Mouse (Mus musculus) embryonic facial prominence, embryonic 11.5 days (tissue): Measurements from ENCODE around the gene Bcorl1. TPM values are rescaled to one million over a fixed set of nuclear protein-coding genes. Genes with fewer than 3 reads are reported as not detected.

Experiments
- ATAC-seq: fragments of 200-750 bp; cut with Nextera tagmentation; replicated peaks from 2 replicates; pipeline ENCODE4 v1.8.0; 2017; ENCODE audit warnings: low read depth; ENCODE audit not compliant: insufficient number of reproducible peaks, low FRiP score, low TSS enrichment
- DNase-seq: peaks from one replicate; pipeline ENCODE4 v3.0.0-alpha.2; 2015; ENCODE audit warnings: low spot score
- H3K27ac ChIP-seq: fragments of 300-500 bp; sonication (generic); replicated peaks from 2 replicates; pipeline ENCODE4 v1.5.1; 2014; ENCODE audit warnings: mild to moderate bottlenecking, low read depth, low read length, control low read depth
- H3K27me3 ChIP-seq: fragments of 300-500 bp; sonication (generic); 2 replicates; pipeline ENCODE4 v1.6.1; 2014; ENCODE audit warnings: mild to moderate bottlenecking, low read length, moderate library complexity, mixed read lengths; ENCODE audit not compliant: control insufficient read depth, insufficient read depth
- H3K36me3 ChIP-seq: fragments of 300-500 bp; sonication (generic); replicated peaks from 2 replicates; pipeline ENCODE4 v1.6.1; 2014; ENCODE audit warnings: low read depth, mild to moderate bottlenecking, low read length, moderate library complexity, mixed read lengths; ENCODE audit not compliant: control insufficient read depth, insufficient read depth
- H3K4me1 ChIP-seq: fragments of 300-500 bp; sonication (generic); 2 replicates; pipeline ENCODE4 v1.6.1; 2014; ENCODE audit warnings: low read length, mixed read lengths; ENCODE audit not compliant: control insufficient read depth, insufficient read depth
- H3K4me2 ChIP-seq: fragments of 300-500 bp; sonication (generic); 2 replicates; pipeline ENCODE4 v1.6.1; 2014; ENCODE audit warnings: low read depth, mild to moderate bottlenecking, control low read depth, low read length, moderate library complexity
- H3K4me3 ChIP-seq: fragments of 300-500 bp; sonication (generic); 2 replicates; pipeline ENCODE4 v1.5.1; 2014; ENCODE audit warnings: low read depth, low read length, control low read depth
- H3K9ac ChIP-seq: fragments of 300-500 bp; sonication (generic); replicated peaks from 2 replicates; pipeline ENCODE4 v1.6.1; 2014; ENCODE audit warnings: mild to moderate bottlenecking, control low read depth, low read length
- H3K9me3 ChIP-seq: fragments of 300-500 bp; sonication (generic); replicated peaks from 2 replicates; pipeline ENCODE4 v1.6.1; 2016; ENCODE audit warnings: mild to moderate bottlenecking, low read length, inconsistent platforms, mixed read lengths; ENCODE audit not compliant: control insufficient read depth
- WGBS: fragments of 180-500 bp; shearing (Covaris S2); extraction: QIAGEN DNeasy Blood & Tissue Kit; methylation state at CpG from one replicate; pipeline ENCODE4 v1.1.7; 2014; 5-methylcytosine and 5-hydroxymethylcytosine counted together
- polyA plus RNA-seq: library from polyadenylated mRNA; unstranded; fragments of >200 nt; fragmentation: Nextera tagmentation; extraction: Ambion mirVana; gene quantifications from 2 replicates; pipeline ENCODE4 v1.2.1, GENCODE M21; 2014

Bcorl1 gene
- polyA plus RNA-seq, 1 experiment from 2014 or later, result 3.2 TPM

DNA sequence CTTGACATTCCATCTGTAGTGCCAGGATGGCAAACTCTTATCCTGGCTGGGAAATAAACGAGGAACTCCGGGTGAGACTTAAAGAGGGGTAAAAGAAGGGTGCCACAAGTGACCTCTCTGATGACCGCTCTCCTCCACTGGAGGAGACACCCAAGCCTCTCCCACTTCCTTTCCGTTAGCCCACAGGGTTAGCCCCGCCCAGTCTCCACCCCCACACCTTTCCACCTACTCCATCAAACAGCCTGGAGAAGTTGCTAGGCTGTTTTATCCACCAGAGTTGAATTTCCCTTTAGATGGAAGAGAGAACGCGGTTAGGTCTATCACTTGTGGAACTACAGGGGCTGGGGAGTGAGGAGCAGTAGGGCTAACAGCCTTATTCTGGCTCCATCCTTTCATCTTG lies 84.1 kb downstream of the Bcorl1 start:
- Histone ChIP-seq H3K4me1 (no peaks in the 10 kb centered on the region), H3K9me3 (no peaks in the 10 kb centered on the region), H3K9ac (no peak overlapping the region), H3K36me3 (no peaks in the 10 kb centered on the region), H3K27ac (no peak overlapping the region), H3K27me3 (no peaks in the 10 kb centered on the region), H3K4me2 (no peak overlapping the region), H3K4me3 (no peak overlapping the region)
- DNase-seq (no peak), ATAC-seq (no peak)
- WGBS, result 54% methylated on average over 7 of the region's 7 CpGs

DNA sequence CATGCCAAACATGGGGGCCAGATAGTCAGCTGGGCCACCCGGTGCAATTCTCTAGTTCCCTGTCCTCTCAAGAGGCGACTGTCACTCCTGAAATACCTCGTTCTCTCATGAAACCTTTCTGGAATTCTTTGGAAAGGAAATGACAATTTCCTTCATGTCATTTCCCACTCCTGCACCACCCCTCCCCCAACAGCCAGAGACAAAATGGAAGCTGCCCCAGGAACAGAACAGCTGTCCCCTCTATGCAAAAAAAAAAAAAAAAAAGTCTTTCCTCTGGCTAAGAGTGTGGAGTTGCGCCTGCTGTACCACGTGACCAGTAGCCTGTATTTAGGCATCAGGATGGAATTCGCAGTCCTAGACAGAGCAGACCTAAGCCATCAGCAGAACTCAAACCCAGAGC lies 87.1 kb downstream of the Bcorl1 start:
- WGBS, result 74% methylated on average over 6 of the region's 6 CpGs
- Histone ChIP-seq H3K9ac (no peak overlapping the region), H3K9me3 (no peaks in the 10 kb centered on the region), H3K4me3 (no peak overlapping the region), H3K27me3 (no peaks in the 10 kb centered on the region), H3K4me2 (no peak overlapping the region), H3K27ac (no peak overlapping the region), H3K36me3 (no peaks in the 10 kb centered on the region), H3K4me1 (no peaks in the 10 kb centered on the region)
- DNase-seq (no peak), ATAC-seq (no peak)

DNA sequence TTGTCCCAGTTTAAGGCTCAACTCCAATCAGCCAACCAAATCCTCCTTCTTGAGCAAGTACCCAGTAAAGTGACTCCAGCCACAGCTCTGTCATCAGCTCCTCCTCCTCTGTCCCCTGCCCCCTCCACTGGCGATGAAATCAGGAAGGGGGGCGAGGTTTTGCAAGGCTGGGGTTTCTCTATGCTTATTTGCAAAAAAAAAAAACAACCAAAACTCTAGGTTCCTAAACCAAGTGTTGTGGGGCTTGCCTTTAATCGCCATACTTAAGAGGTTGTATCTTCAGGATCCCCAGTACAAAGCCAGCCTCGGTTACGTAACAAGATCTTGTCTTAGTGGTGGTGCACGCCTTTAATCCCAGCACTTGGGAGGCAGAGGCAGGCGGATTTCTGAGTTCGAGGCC lies 87.5 kb downstream of the Bcorl1 start:
- no peak overlapping the region for H3K27ac ChIP-seq
- no peaks in the 10 kb centered on the region for H3K36me3 ChIP-seq
- ATAC-seq (no peak), DNase-seq (no peak)
- H3K4me1 ChIP-seq, result no peaks in the 10 kb centered on the region
- H3K9me3 ChIP-seq, result no peaks in the 10 kb centered on the region
- no peaks in the 10 kb centered on the region for H3K27me3 ChIP-seq
- H3K9ac ChIP-seq, result no peak overlapping the region
- WGBS, result 83% methylated on average over 8 of the region's 8 CpGs
- no peak overlapping the region for H3K4me2 ChIP-seq
- no peak overlapping the region for H3K4me3 ChIP-seq

DNA sequence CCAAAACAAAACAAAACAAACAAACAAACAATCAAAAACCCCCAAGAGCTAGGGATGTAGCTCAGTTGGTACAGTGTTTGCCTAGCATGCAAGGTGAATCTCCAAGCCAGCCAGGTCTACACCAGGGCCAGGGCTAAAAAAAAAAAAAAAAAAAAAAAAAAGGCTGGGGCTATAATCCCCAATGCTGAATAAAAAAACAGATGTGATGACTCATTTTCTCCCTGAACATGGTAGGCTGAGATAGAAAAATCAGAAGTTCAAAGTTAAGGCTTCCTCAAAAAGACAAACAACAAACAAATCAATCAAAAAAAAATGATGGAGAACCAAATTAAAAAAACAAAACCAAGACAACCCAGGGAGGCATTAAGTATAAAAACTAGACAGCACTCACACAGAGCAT lies 87.9 kb downstream of the Bcorl1 start:
- Histone ChIP-seq H3K27ac (no peak overlapping the region), H3K4me1 (no peaks in the 10 kb centered on the region), H3K4me2 (no peak overlapping the region), H3K9ac (no peak overlapping the region), H3K27me3 (no peaks in the 10 kb centered on the region), H3K36me3 (no peaks in the 10 kb centered on the region), H3K4me3 (no peak overlapping the region), H3K9me3 (no peaks in the 10 kb centered on the region)
- ATAC-seq (no peak), DNase-seq (no peak)

DNA sequence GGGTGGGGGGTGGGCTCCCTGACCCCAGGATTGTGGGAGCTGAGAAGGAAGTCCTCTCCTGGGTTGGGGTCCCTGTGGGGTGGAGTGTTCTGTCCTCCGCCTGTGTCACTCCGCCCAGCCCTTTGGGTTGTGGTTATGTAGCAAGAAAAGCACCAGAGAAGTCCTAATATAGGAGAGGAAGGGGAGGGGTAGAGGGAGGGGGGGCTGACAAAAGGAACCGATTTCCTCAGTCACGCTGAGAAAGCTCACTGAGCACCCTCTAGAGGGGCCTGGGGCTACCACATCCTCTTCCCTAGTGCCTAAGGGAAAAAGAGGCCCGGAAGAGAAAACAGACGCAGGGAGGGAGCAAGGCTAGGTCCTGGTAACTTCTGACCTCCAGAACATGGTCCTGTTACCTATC lies 88.4 kb downstream of the Bcorl1 start:
- H3K4me2 ChIP-seq, result no peak overlapping the region
- ATAC-seq, result no peak
- H3K9ac ChIP-seq, result no peak overlapping the region
- no peak overlapping the region for H3K27ac ChIP-seq
- H3K9me3 ChIP-seq, result no peaks in the 10 kb centered on the region
- no peaks in the 10 kb centered on the region for H3K27me3 ChIP-seq
- no peak for DNase-seq
- no peaks in the 10 kb centered on the region for H3K4me1 ChIP-seq
- no peaks in the 10 kb centered on the region for H3K36me3 ChIP-seq
- 21% methylated on average over 6 of the region's 6 CpGs for WGBS
- no peak overlapping the region for H3K4me3 ChIP-seq

DNA sequence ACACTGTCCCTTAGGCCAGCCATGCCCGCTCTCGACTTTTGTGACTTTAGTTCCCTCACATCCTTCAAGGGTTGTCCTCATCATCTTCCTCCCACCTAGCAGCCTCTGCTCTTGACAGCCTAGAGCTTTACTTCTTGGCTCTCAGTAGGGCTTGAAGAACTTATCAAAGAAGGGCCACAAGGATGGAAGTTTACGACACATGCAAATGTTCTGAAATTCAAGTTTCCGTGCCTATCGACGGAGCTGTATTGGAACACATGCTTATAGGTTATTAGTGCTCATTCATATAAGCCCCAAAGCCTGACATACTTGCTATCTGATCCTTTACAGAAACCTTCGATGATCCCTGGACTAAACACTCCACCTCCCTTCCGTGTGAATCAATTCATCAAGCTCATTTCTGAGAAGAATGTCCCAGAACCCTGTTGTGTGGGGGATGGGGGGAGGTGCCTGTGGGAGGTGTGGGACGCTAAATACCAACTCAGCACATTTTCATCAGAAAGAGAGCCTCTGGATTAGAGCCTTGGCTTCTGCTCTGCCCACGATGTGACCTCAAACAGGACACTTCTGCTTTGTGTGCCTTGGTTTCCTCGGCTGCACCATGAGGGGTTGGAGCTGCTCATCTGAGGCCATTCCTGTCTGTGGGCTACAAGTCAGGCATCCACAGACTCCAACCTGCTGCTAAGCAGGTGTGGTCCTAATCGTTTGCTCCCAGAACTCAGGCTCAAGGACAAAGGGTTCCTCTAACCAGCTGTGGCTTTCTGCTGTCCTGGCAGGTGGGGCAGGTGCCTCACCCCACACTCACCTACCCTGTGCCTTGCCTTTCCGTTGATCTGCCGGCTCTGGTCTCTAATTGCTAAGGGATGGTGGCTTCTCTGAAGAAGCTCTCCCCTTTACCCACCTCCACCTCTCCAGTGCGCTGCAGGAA lies 91.7 kb downstream of the Bcorl1 start:
- H3K4me1 ChIP-seq, result no peaks in the 10 kb centered on the region
- no peak for DNase-seq
- no peaks in the 10 kb centered on the region for H3K36me3 ChIP-seq
- ATAC-seq, result no peak
- no peaks in the 10 kb centered on the region for H3K9me3 ChIP-seq
- H3K4me3 ChIP-seq, result no peak overlapping the region
- 67% methylated on average over 15 of the region's 15 CpGs for WGBS
- H3K9ac ChIP-seq, result no peak overlapping the region
- no peak overlapping the region for H3K27ac ChIP-seq
- H3K27me3 ChIP-seq, result no peaks in the 10 kb centered on the region
- H3K4me2 ChIP-seq, result no peak overlapping the region

DNA sequence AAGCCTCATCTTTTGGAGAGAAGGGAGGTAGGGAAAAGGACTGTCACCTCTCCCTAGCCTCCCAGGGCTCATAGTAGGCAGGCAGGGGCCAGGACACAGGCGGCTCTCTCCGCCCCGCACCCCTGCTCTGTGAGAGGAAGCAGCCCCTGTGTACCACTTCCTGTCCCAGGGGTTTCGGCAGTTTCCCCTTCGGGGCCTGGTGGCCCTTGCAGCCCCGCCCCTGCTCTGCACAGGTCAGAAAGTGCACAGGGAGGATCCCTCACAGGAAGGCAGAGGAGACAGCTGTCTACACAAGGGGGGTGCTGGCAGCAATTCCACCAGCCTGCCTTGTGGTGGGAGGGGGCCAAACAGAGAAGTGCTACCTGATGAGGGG lies 92.4 kb downstream of the Bcorl1 start:
- Histone ChIP-seq H3K4me1 (no peaks in the 10 kb centered on the region), H3K4me3 (no peak overlapping the region), H3K9ac (no peak overlapping the region), H3K27me3 (no peaks in the 10 kb centered on the region), H3K4me2 (no peak overlapping the region), H3K9me3 (no peaks in the 10 kb centered on the region), H3K36me3 (no peaks in the 10 kb centered on the region), H3K27ac (no peak overlapping the region)
- WGBS, result 38% methylated on average over 6 of the region's 6 CpGs
- no peak for ATAC-seq
- DNase-seq, result no peak

DNA sequence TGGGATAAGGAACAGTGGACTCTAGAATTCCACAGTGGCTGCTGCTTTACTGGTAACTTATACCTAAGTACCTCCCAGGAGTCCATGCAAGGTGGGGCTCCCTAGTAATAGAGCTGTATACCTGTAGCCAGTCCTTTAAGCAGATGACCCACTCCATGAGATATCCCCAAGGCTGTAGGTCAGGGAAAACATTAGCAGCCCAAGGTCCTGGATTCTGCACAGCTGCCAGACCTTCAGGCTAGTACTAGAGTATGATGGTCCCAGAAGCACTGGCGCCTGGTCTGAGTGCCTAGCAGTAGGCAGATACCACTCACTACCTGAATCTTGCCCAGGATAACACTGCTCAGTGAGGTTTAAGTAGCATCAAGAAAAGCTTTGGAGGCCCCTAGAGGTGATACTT lies 93.1 kb downstream of the Bcorl1 start:
- Histone ChIP-seq H3K36me3 (no peaks in the 10 kb centered on the region), H3K4me3 (no peak overlapping the region), H3K9ac (no peak overlapping the region), H3K27ac (no peak overlapping the region), H3K27me3 (no peaks in the 10 kb centered on the region), H3K4me1 (no peaks in the 10 kb centered on the region), H3K9me3 (no peaks in the 10 kb centered on the region), H3K4me2 (no peak overlapping the region)
- DNase-seq (no peak), ATAC-seq (no peak)
- 73% methylated on average over 1 of the region's 1 CpGs for WGBS
